Mouse (Mus musculus): ENCODE measurements around the gene Phf7. TPM values are rescaled to one million over a fixed set of nuclear protein-coding genes. Genes with fewer than 3 reads are reported as not detected.

Phf7 gene
- polyA plus RNA-seq, 1 experiment from 2014 or later, result 12.6 TPM

DNA sequence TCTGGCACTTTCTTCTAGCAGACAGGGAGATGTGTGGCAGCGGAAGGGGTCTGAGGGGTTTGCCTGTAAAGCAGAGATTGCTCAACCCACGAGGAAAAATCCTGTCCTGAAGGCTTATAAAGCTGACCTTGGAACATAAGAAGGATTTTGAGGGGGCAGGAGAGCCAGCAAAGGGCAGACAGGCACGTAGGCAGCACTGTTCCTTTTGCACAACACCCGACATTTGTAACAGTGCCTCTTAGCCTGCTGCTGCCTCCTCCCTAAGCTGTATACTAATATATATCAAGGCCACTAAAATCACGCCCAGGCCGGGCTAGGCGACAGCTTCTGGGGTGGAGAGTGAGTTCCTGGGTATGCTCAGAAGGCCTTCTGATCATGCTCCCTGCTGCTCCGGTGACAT lies 20.7 kb downstream of the Phf7 start:
- no peaks in the 10 kb centered on the region for H3K27me3 ChIP-seq
- 51% methylated on average over 8 of the region's 8 CpGs for WGBS
- no peak overlapping the region for H3K9ac ChIP-seq
- no peaks in the 10 kb centered on the region for H3K36me3 ChIP-seq
- H3K4me1 ChIP-seq, result peaks cover 78% of the 10 kb centered on the region
- peak overlapping the region; percentile 60 for H3K27ac ChIP-seq
- no peaks in the 10 kb centered on the region for H3K9me3 ChIP-seq (replicated peaks)
- no peak for ATAC-seq (replicated peaks; ENCODE audit: low FRiP score)
- H3K4me2 ChIP-seq, result no peak overlapping the region
- H3K4me3 ChIP-seq (replicated peaks), result no peak overlapping the region

DNA sequence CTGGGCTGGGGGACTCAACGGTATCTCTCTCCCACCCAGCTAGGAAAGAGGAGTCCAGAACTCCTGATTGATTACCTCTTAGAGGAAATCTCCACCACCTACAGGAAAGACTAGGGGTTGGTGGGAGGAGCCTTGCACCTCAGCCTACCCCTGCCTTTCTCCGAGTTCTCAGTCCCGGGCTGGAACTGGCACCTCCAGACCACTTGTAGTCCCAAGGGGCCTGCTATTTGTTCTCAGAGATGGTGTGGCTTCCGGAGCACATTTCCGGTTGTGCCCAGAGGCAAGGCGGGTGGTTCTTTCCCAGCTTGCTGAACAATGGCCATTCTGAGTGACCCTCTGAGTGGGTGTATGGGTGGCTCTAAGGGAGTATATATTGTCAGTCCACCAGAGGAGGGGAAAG lies 22.9 kb downstream of the Phf7 start:
- Histone ChIP-seq H3K9ac (no peak overlapping the region), H3K4me3 (replicated peaks) (no peak overlapping the region), H3K36me3 (no peaks in the 10 kb centered on the region), H3K27ac (peak overlapping the region; percentile 89), H3K27me3 (no peaks in the 10 kb centered on the region), H3K9me3 (replicated peaks) (no peaks in the 10 kb centered on the region), H3K4me1 (peaks cover 76% of the 10 kb centered on the region), H3K4me2 (no peak overlapping the region)
- WGBS, result 62% methylated on average over 6 of the region's 6 CpGs
- ATAC-seq (replicated peaks; ENCODE audit: low FRiP score), result no peak

DNA sequence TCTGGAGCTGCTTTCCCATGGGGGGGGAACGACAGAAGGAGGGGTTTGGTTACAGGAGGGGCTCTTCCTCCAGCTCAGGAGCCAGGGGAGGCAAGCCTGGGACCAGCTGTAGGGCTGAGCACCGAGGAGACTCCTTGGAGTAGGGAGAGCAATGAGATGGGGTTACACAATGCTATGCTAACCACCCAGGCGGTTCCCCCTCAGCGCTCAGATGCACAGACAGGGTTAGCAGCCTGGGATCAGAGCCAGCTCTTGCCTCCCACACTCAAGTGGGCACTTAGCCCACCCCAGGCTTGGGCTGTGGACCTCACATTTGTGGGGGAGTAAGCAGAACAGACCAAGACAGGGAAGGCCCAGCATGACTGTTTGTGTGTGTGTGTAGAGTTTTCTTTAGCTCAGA lies 24.1 kb downstream of the Phf7 start:
- 20% methylated on average over 4 of the region's 4 CpGs for WGBS
- Histone ChIP-seq H3K27me3 (no peaks in the 10 kb centered on the region), H3K9me3 (replicated peaks) (no peaks in the 10 kb centered on the region), H3K4me2 (no peak overlapping the region), H3K36me3 (no peaks in the 10 kb centered on the region), H3K9ac (no peak overlapping the region), H3K4me3 (replicated peaks) (no peak overlapping the region), H3K4me1 (peaks cover 69% of the 10 kb centered on the region), H3K27ac (peak overlapping the region; percentile 89)
- ATAC-seq (replicated peaks; ENCODE audit: low FRiP score), result peak; percentile 94

DNA sequence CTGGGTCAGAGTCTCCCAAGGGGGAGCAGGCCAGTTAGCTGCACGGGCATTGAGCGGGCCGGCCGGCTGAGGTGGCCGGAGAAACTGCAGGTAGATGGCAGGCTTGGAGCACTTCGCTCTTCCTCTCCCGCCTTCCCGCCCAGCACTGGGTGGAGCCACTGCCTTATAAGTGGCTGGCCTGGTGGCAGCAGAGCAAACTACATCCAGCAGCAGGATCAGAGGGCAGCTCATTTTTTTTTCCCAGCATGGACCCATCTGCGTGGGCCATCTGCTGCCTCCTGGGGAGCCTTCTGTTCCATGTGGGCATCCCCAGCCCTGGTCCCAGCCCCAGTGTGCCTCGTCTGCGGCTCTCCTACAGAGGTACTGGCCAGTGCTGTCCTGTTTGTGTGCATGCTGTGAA lies 33.5 kb downstream of the Phf7 start, which contains the start of gene Sema3g:
Sema3g (plus strand) TSS at position 195 of the 400 bp plus-strand sequence.
- Histone ChIP-seq H3K4me1 (peaks cover 14% of the 10 kb centered on the region), H3K9me3 (replicated peaks) (no peaks in the 10 kb centered on the region), H3K4me3 (replicated peaks) (peak within 1 kb of the TSS; percentile 21), H3K36me3 (no peaks in the 10 kb centered on the region), H3K9ac (0 out of 2 replicates have a peak within 1 kb of the TSS, but pooled peaks have one; percentile 9), H3K4me2 (peak within 1 kb of the TSS; percentile 47), H3K27me3 (no peaks in the 10 kb centered on the region), H3K27ac (peak within 1 kb of the TSS; percentile 15; the same call in 1 of the 2 replicates)
- 8% methylated on average over 11 of the region's 11 CpGs for WGBS
- ATAC-seq (replicated peaks; ENCODE audit: low FRiP score), result peak; percentile 72

DNA sequence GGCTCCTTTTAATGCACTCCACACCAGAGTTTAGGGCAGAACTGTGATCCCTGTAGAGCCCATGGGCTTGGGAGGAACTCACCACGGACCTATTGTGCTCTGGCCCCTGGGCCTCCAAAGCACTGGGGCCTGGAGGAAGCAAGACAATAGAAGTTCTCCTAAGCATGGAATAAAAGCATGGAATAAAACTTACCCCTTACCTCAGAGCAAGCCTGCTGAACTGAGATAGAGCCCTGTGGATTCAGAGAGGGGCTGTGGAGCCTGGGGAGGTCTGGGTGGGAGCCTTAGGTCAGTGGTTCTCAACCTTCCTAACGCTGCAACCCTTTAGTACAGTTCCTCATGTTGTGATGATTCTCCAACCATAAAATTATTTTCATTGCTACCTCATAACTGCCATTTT lies 34.3 kb downstream of the Phf7 start, which contains the start of gene Nisch:
Nisch (minus strand) TSS at position 101 of the 400 bp plus-strand sequence.
- no peak for ATAC-seq (replicated peaks; ENCODE audit: low FRiP score)
- no peaks in the 10 kb centered on the region for H3K36me3 ChIP-seq
- WGBS, result 73% methylated on average over 2 of the region's 2 CpGs
- H3K27me3 ChIP-seq, result no peaks in the 10 kb centered on the region
- H3K9me3 ChIP-seq (replicated peaks), result no peaks in the 10 kb centered on the region
- peak within 1 kb of the TSS; percentile 47 for H3K4me2 ChIP-seq
- H3K4me1 ChIP-seq, result peaks cover 14% of the 10 kb centered on the region
- H3K27ac ChIP-seq, result peak within 1 kb of the TSS; percentile 48; the same call in 1 of the 2 replicates
- 0 out of 2 replicates have a peak within 1 kb of the TSS, but pooled peaks have one; percentile 9 for H3K9ac ChIP-seq
- H3K4me3 ChIP-seq (replicated peaks), result peak within 1 kb of the TSS; percentile 21

DNA sequence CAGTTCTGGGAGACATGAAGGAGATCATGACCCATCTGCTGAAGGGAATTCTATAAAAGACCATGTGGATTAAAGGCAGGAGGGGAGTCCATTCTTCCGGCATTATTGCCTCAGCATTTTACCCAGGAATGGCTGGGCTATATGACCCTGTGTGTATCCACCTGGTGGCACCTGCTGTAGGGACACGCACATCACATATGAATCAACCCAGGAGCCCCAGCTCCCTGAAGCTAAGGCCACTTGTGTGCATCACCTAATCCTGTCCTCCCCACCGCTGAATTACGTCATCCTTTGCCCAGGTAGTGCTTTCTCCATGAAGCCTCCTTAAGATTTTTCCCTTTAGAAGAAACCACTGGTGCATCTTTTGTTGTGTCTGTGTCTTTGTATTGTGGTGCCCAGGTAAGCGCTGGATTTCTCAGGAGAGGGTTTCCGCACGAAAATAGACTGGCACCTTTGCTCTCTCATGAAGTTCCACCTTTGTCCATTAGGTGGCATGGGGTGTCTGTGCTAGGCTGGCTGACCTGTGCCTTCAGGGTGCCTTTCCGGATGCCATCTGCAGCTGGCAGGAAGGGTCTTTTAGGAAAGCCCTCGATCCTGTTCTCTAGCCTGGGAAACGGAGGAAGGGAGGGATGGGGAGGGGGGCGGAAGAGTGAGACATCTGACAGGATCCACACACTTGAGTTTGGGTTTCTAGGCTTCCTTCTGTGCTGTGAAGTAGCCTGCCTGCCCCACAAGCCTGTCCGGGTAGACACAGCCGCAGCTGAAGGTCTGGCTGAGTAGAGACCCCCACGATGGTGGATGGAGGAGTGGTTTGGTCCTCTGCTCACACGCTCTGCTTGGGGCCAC lies 35.7 kb downstream of the Phf7 start:
- WGBS, result 30% methylated on average over 15 of the region's 15 CpGs
- no peaks in the 10 kb centered on the region for H3K36me3 ChIP-seq
- peak overlapping the region; percentile 48; the same call in 1 of the 2 replicates for H3K27ac ChIP-seq
- H3K9me3 ChIP-seq (replicated peaks), result no peaks in the 10 kb centered on the region
- peak; percentile 41; the same call in 1 of the 2 replicates for ATAC-seq (replicated peaks; ENCODE audit: low FRiP score)
- H3K4me1 ChIP-seq, result peaks cover 14% of the 10 kb centered on the region
- no peak overlapping the region for H3K9ac ChIP-seq
- no peaks in the 10 kb centered on the region for H3K27me3 ChIP-seq
- 0 out of 2 replicates have a peak overlapping the region, but pooled peaks have one; percentile 4 for H3K4me2 ChIP-seq
- no peak overlapping the region for H3K4me3 ChIP-seq (replicated peaks)

DNA sequence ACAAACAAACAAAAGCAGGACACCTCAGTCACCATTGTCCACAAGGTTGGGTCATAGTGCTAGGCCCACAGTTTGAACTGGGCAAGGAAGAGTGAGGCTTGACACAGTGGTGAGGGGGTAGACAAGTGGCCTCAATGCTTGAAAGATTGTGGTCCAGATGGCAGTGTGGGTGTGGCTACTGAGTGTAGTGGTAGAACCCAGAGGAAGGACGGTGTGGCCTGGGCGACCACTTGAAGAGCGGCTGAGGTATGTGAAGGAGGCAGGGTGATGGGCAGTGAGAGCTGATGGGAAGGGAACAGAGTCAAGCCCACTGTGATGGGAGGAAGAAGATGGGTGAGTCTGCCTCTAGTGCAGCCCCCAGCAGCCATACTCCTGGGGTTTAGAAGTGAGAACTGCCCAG lies 36.4 kb downstream of the Phf7 start:
- Histone ChIP-seq H3K27me3 (no peaks in the 10 kb centered on the region), H3K4me3 (replicated peaks) (no peak overlapping the region), H3K4me2 (no peak overlapping the region), H3K36me3 (no peaks in the 10 kb centered on the region), H3K27ac (no peak overlapping the region), H3K9me3 (replicated peaks) (no peaks in the 10 kb centered on the region), H3K9ac (no peak overlapping the region), H3K4me1 (peaks cover 14% of the 10 kb centered on the region)
- ATAC-seq (replicated peaks; ENCODE audit: low FRiP score), result no peak
- WGBS, result 79% methylated on average over 3 of the region's 3 CpGs

DNA sequence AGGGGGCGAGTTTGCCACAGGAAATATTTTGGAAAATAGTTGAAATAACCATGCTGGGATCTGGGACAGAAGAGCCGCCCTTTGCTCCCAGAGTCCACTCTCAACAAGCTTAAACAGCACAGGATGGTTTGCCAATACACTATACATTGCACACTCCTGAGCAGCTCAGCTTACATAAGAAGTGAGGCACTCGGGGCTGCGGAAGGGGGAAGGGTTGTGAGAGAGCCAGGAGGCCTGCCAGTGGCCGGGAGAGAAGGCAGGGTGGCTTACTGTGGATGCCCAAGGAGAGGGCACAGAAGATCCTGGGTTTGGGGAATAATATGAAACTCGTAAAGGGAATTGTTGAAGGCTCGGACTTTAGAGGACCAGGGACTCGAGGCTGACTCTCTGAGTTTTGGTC lies 37.2 kb downstream of the Phf7 start:
- no peaks in the 10 kb centered on the region for H3K36me3 ChIP-seq
- no peak overlapping the region for H3K4me3 ChIP-seq (replicated peaks)
- H3K4me2 ChIP-seq, result no peak overlapping the region
- WGBS, result 68% methylated on average over 8 of the region's 8 CpGs
- H3K9me3 ChIP-seq (replicated peaks), result no peaks in the 10 kb centered on the region
- H3K4me1 ChIP-seq, result peaks cover 14% of the 10 kb centered on the region
- no peak overlapping the region for H3K27ac ChIP-seq
- H3K9ac ChIP-seq, result no peak overlapping the region
- H3K27me3 ChIP-seq, result no peaks in the 10 kb centered on the region
- ATAC-seq (replicated peaks; ENCODE audit: low FRiP score), result no peak

DNA sequence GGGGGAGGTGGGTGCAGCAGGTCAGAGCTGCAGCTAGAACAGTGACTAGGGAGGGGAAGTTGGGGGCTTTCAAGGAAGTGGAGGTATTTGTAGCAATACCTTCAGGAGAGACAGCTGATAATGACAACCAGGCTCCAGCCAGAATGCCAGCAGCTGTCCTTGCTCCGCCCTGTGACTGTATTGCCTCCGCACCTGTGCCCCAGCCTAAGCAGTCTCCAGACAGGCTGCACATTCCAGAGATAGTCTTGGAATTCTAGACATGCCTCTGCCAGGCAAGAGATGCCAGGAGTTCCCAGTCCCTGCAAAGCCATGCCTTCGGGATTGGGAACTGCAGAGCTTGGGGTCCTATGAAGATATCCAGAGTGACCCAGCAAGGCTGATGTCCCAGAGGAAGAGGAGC lies 38.6 kb downstream of the Phf7 start:
- ATAC-seq (replicated peaks; ENCODE audit: low FRiP score), result no peak
- no peak overlapping the region for H3K4me2 ChIP-seq
- H3K4me3 ChIP-seq (replicated peaks), result no peak overlapping the region
- no peak overlapping the region for H3K27ac ChIP-seq
- H3K36me3 ChIP-seq, result no peaks in the 10 kb centered on the region
- H3K9me3 ChIP-seq (replicated peaks), result no peaks in the 10 kb centered on the region
- WGBS, result 78% methylated on average over 3 of the region's 3 CpGs
- no peak overlapping the region for H3K9ac ChIP-seq
- peaks cover 9% of the 10 kb centered on the region for H3K4me1 ChIP-seq
- H3K27me3 ChIP-seq, result no peaks in the 10 kb centered on the region

DNA sequence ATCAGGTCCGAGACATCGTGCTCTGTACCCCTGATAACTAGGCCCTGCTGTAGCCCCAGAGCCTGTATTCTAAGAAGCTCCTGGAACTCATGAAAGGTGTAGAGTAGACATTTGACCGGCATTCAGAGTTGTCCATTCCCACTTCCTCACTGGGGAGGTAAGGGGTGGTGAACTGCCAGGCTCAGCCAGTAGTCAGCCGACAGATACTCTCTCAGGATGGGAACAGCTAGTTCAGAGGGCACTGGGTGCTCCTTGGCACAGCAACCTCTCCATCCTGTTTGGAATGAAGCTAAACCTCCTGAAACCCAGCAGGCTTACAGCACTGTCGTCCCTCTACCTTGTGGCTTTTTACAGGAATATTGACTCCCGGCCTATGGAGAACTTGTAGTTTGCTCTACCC lies 39.3 kb downstream of the Phf7 start:
- 91% methylated on average over 6 of the region's 6 CpGs for WGBS
- H3K36me3 ChIP-seq, result no peaks in the 10 kb centered on the region
- peaks cover 12% of the 10 kb centered on the region for H3K4me1 ChIP-seq
- ATAC-seq (replicated peaks; ENCODE audit: low FRiP score), result no peak
- H3K4me3 ChIP-seq (replicated peaks), result no peak overlapping the region
- H3K9ac ChIP-seq, result no peak overlapping the region
- H3K27me3 ChIP-seq, result no peaks in the 10 kb centered on the region
- H3K27ac ChIP-seq, result no peak overlapping the region
- no peaks in the 10 kb centered on the region for H3K9me3 ChIP-seq (replicated peaks)
- H3K4me2 ChIP-seq, result no peak overlapping the region

DNA sequence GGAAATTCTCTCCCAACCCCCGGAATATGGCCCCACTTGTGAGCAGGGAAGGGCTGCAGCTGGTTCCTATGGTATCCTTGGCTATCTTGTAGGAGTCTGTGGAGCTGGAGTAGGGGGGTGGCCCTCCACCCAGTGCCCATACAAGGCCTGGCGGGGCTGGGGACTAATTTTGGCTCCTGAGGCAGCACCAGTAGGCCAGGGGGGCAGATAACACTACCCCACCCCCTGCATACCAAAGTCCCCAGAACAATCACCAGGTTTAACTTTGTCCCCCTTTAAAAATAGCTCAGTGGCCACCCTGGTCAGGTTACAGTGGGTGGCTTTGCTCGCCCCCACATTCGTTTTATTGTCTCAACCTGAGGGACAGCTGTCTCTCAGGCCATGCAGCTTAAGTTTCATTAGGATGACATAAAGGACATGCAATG lies 42.0 kb downstream of the Phf7 start:
- ATAC-seq (replicated peaks; ENCODE audit: low FRiP score), result no peak
- Histone ChIP-seq H3K4me1 (peaks cover 21% of the 10 kb centered on the region), H3K9me3 (replicated peaks) (no peaks in the 10 kb centered on the region), H3K27me3 (no peaks in the 10 kb centered on the region), H3K36me3 (peaks cover 4% of the 10 kb centered on the region), H3K4me3 (replicated peaks) (no peak overlapping the region), H3K27ac (no peak overlapping the region), H3K4me2 (no peak overlapping the region), H3K9ac (no peak overlapping the region)
- 71% methylated on average over 4 of the region's 4 CpGs for WGBS

DNA sequence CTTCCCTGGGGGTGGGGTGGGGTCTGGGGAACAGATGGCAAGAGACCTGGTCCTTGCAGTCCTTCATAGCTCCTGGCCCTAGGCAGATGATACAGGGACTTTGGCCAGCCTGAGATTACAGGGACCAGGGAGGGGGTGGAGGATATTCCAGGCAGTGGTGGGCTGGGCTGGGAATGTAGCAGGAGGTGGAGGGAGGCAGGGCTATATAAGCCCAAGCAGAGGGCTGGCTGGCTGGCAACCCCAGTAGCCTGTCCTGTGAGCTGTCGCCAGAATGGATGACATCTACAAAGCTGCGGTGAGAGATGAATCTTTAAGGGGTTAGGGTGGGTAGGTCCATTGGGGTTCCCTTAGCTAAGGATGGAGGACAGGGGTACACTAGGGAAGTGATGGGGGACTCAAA lies 43.0 kb downstream of the Phf7 start, which contains the start of gene Tnnc1:
Tnnc1 (plus strand) TSS at position 229 of the 400 bp plus-strand sequence.
- Histone ChIP-seq H3K4me2 (peak within 1 kb of the TSS; percentile 89), H3K9ac (peak within 1 kb of the TSS; percentile 94; the same call in 1 of the 2 replicates), H3K9me3 (replicated peaks) (no peaks in the 10 kb centered on the region), H3K4me1 (peaks cover 26% of the 10 kb centered on the region), H3K4me3 (replicated peaks) (peak within 1 kb of the TSS; percentile 83), H3K27ac (no peak within 1 kb of the TSS), H3K27me3 (no peaks in the 10 kb centered on the region), H3K36me3 (peaks cover 14% of the 10 kb centered on the region)
- ATAC-seq (replicated peaks; ENCODE audit: low FRiP score), result no peak
- 77% methylated on average over 2 of the region's 2 CpGs for WGBS

Measured in kidney, embryonic 15.5 days (tissue).